Mouse (Mus musculus) kidney, adult 2 months (tissue): ENCODE measurements around the gene Mtif3.

ENCODE experiments used
- CTCF ChIP-seq: fragments of 200-500 bp; conservative IDR thresholded peaks from 2 replicates; pipeline ENCODE4 v1.5.1; 2011; ENCODE audit warnings: low read depth, mild to moderate bottlenecking, control low read depth, low read length, moderate library complexity, mixed read lengths; ENCODE audit not compliant: insufficient read depth, insufficient read length
- POLR2A ChIP-seq: fragments of 200-500 bp; IDR thresholded peaks from one replicate; pipeline ENCODE4 v1.6.1; 2011; ENCODE audit warnings: low read depth, low read length, control low read depth

GRCm38 (mm10) chr5:146919874-146920273, 43.7 kb downstream of the Mtif3 start:
- TF ChIP-seq CTCF (no peak), POLR2A (no peak)
